Mouse (Mus musculus) liver, embryonic 15.5 days (tissue): Measurements from ENCODE around the gene Aldh1l1. TPM values are rescaled to one million over a fixed set of nuclear protein-coding genes. Genes with fewer than 3 reads are reported as not detected.

Source experiments
- ATAC-seq: fragments of 200-750 bp; cut with Nextera tagmentation; 2 replicates; pipeline ENCODE4 v1.8.0; 2017; ENCODE audit warnings: moderate number of reproducible peaks, mild to moderate bottlenecking, moderate library complexity; ENCODE audit not compliant: insufficient read depth
- H3K27ac ChIP-seq: fragments of 300-500 bp; sonication (generic); replicated peaks from 2 replicates; pipeline ENCODE4 v1.5.1; 2015; ENCODE audit warnings: mild to moderate bottlenecking, inconsistent platforms
- H3K27me3 ChIP-seq: fragments of 300-500 bp; sonication (generic); 2 replicates; pipeline ENCODE4 v1.6.1; 2015; ENCODE audit warnings: mild to moderate bottlenecking, inconsistent platforms
- H3K36me3 ChIP-seq: fragments of 300-500 bp; sonication (generic); replicated peaks from 2 replicates; pipeline ENCODE4 v1.6.1; 2015; ENCODE audit warnings: moderate library complexity, mild to moderate bottlenecking, inconsistent platforms
- H3K4me1 ChIP-seq: fragments of 300-500 bp; sonication (generic); replicated peaks from 2 replicates; pipeline ENCODE4 v1.6.1; 2015; ENCODE audit warnings: inconsistent platforms
- H3K4me2 ChIP-seq: fragments of 300-500 bp; sonication (generic); 2 replicates; pipeline ENCODE4 v1.6.1; 2015; ENCODE audit warnings: moderate library complexity, mild to moderate bottlenecking, inconsistent platforms
- H3K4me3 ChIP-seq: fragments of 300-500 bp; sonication (generic); replicated peaks from 2 replicates; pipeline ENCODE4 v1.5.1; 2015; ENCODE audit warnings: mild to moderate bottlenecking, inconsistent platforms
- H3K9ac ChIP-seq: fragments of 300-500 bp; sonication (generic); 2 replicates; pipeline ENCODE4 v1.6.1; 2015; ENCODE audit warnings: moderate library complexity, mild to moderate bottlenecking, inconsistent platforms
- H3K9me3 ChIP-seq: fragments of 300-500 bp; sonication (generic); replicated peaks from 2 replicates; pipeline ENCODE4 v1.6.1; 2016; ENCODE audit warnings: inconsistent platforms
- WGBS: fragments of 180-500 bp; shearing (Covaris S2); methylation state at CpG from one replicate; pipeline ENCODE4 v1.1.7; 2015; ENCODE audit warnings: mixed read lengths; ENCODE audit not compliant: insufficient replicate concordance; 5-methylcytosine and 5-hydroxymethylcytosine counted together
- polyA plus RNA-seq: library from polyadenylated mRNA; unstranded; fragments of >200 nt; fragmentation: Nextera tagmentation; extraction: Ambion mirVana; gene quantifications from 2 replicates; pipeline ENCODE4 v1.2.1, GENCODE M21; 2015

Gene Aldh1l1
- polyA plus RNA-seq, 1 experiment from 2014 or later: 32.1 TPM

DNA sequence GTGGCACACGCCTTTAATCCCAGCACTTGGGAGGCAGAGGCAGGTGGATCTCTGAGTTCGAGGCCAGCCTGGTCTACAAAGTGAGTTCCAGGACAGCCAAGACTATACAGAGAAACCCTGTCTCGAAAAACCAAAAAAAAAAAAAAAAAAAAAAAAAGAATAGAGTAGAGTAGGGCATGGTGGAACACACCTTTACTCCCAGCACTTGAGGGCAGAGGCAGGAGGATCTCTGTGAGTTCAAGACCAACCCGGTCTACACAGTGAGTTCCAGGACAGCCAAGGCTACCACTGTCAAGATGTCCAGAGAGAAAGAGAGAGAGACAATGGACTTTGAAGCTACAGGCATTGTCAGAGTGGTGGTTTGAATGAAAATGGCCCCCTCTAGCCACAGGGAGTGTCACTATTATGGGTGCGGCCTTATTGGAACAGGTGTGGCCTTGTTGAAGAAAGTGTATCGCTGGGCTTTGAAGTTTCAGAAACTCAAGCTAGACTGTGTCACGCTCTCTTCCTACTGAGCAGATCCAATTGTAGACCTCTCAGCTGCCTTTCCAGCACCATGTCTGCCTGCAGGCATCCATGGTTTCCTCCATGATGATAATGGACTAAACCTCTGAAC, 46.5 kb downstream of the Aldh1l1 start:
- H3K36me3 ChIP-seq: no peaks in the 10 kb centered on the region
- no peak for ATAC-seq

DNA sequence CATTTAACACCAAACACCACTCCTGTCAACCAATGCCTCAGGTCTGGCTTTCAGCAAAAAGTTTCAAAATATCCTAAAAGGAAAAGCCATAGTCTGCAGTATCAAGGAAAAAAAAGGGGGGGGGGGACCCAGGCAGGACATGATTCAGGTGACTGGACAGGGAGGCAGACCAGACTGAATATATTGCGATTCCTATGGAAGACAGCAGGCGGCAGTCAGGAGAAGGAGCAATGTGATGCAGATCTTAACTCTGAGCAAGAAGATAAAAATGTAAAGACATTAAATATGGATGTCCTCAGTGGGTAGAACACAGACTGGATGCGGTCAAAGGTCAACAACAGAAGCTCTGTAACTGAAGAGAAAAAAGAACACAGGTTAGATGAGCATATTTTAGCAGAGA, 47.3 kb downstream of the Aldh1l1 start:
- H3K4me1 ChIP-seq: no peaks in the 10 kb centered on the region
- H3K27me3 ChIP-seq: no peaks in the 10 kb centered on the region
- no peak for ATAC-seq
- no peak overlapping the region for H3K4me2 ChIP-seq
- no peaks in the 10 kb centered on the region for H3K9me3 ChIP-seq
- no peak overlapping the region for H3K9ac ChIP-seq
- H3K4me3 ChIP-seq: no peak overlapping the region
- H3K36me3 ChIP-seq: no peaks in the 10 kb centered on the region
- 69% methylated on average over 3 of the region's 3 CpGs for WGBS
- H3K27ac ChIP-seq: no peak overlapping the region

More for the DNA sequence above, 46.5 kb downstream of the Aldh1l1 start:
- H3K4me1 ChIP-seq: no peaks in the 10 kb centered on the region
- WGBS: 75% methylated on average over 6 of the region's 7 CpGs
- no peak overlapping the region for H3K27ac ChIP-seq
- no peaks in the 10 kb centered on the region for H3K9me3 ChIP-seq
- H3K4me3 ChIP-seq: no peak overlapping the region
- H3K4me2 ChIP-seq: no peak overlapping the region
- H3K9ac ChIP-seq: no peak overlapping the region
- no peaks in the 10 kb centered on the region for H3K27me3 ChIP-seq

DNA sequence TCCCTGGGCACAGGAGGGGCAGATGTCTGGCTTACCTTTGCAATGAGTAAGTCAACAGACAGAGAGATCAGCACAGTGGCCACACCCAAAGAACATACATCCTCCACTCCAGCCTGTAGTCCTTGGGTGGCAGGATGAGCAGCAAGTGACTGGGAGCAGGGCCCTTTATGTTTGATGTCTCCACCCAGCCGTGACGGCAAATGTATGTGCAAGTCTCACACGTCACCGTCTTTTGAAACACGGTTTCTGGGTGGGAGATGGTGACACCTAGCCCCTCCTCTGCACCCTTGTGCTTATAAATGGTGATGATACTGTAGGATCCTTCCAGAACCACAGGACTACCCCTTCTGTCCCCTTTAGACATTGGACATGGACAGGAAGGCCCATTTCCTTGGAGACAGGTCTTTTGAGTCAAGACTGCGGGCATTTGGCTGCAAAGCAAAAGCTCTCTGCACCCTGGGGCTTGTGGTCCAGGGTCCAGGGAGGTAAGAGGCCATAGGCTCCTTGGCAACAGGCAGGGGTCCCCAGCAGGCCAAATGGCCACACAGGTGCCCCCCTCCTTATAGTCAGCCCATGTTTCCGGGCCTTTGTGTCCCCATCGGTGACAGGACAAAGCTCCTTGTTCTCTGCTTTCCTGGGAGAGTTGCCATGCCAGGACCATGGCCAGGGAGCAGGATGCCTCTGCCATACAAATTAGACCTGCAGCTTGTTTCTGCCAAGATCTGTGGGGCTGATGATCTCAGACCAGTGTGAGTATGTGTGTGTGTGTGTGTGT, 48.7 kb downstream of the Aldh1l1 start:
- Histone ChIP-seq H3K9me3 (no peaks in the 10 kb centered on the region), H3K27me3 (no peaks in the 10 kb centered on the region), H3K4me2 (no peak overlapping the region), H3K4me1 (no peaks in the 10 kb centered on the region), H3K27ac (no peak overlapping the region), H3K4me3 (no peak overlapping the region), H3K9ac (no peak overlapping the region), H3K36me3 (no peaks in the 10 kb centered on the region)
- ATAC-seq: no peak
- 78% methylated on average over 8 of the region's 8 CpGs for WGBS

DNA sequence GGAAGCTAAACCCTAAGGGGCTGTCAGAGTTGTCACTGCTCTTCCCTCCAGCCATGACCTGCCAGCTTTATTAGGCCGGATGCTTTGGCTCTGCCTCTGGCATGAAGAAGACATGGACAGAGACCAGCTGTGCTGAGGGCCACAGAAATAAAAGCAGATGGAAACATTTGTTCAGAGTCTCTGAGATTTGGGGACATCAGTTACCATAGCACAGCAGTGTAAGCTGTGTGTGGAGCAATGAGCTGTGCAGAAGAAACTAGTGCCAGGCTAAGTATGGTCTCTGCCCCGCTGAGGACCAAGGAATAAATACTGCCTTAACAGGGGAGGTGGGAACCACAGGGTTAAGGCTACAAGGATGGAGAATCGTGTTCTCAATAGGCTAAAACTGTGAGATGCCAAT, 50.6 kb downstream of the Aldh1l1 start:
- 46% methylated on average over 3 of the region's 3 CpGs for WGBS
- ATAC-seq: no peak
- H3K4me2 ChIP-seq: no peak overlapping the region

DNA sequence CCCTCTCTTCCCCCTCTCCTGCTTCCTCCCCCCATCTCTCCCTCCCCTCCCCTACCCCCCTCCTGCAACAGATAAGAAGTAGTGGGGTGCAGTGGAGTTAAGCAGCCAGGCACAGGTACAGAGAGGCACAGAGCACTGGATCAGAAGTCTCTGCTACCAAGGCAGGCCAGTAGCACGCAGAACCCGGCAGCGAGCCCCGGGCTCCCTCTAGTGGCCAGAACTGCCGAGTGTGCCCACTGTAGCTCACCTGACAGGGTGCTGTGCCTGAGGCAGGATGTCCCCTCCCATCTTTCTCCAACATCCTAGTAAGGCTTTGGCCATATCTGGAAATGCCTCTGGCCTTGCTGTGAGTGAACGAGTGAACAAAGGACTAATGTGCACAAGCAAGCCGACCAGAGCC, 51.7 kb downstream of the Aldh1l1 start:
- Histone ChIP-seq H3K36me3 (no peaks in the 10 kb centered on the region), H3K4me3 (no peak overlapping the region), H3K27ac (no peak overlapping the region), H3K27me3 (no peaks in the 10 kb centered on the region), H3K9me3 (no peaks in the 10 kb centered on the region), H3K9ac (no peak overlapping the region), H3K4me1 (no peaks in the 10 kb centered on the region; the same call in 1 of the 2 replicates), H3K4me2 (no peak overlapping the region)
- ATAC-seq: no peak
- WGBS: 5% methylated on average over 7 of the region's 7 CpGs

More for the DNA sequence above, 50.6 kb downstream of the Aldh1l1 start:
- Histone ChIP-seq H3K27ac (no peak overlapping the region), H3K4me1 (no peaks in the 10 kb centered on the region; the same call in 1 of the 2 replicates), H3K27me3 (no peaks in the 10 kb centered on the region), H3K9ac (no peak overlapping the region), H3K9me3 (no peaks in the 10 kb centered on the region), H3K36me3 (no peaks in the 10 kb centered on the region), H3K4me3 (no peak overlapping the region)

DNA sequence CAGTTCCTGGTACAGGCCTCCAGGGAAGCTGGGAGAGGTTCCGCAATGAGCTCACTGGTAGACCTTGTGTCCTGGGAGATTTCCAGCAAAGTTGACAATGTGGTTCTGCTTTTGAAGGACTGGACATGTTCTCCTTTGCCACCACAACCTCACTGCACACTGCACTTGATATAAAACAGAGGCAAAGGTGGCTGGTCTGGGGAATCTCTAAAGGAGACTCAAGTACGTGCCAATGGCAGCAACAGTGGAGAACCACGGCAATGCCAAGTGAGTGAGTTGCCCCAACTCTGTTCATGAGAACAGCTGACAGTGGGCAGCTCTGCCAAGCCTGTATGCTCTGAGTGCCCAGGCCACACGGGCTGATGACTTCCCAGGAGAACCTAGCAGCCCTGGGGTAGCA, 53.0 kb downstream of the Aldh1l1 start:
- Histone ChIP-seq H3K9me3 (no peaks in the 10 kb centered on the region), H3K4me3 (no peak overlapping the region), H3K9ac (no peak overlapping the region), H3K4me2 (no peak overlapping the region), H3K4me1 (no peaks in the 10 kb centered on the region; the same call in 1 of the 2 replicates), H3K27me3 (no peaks in the 10 kb centered on the region), H3K27ac (no peak overlapping the region), H3K36me3 (no peaks in the 10 kb centered on the region)
- ATAC-seq: no peak
- WGBS: 72% methylated on average over 4 of the region's 4 CpGs

DNA sequence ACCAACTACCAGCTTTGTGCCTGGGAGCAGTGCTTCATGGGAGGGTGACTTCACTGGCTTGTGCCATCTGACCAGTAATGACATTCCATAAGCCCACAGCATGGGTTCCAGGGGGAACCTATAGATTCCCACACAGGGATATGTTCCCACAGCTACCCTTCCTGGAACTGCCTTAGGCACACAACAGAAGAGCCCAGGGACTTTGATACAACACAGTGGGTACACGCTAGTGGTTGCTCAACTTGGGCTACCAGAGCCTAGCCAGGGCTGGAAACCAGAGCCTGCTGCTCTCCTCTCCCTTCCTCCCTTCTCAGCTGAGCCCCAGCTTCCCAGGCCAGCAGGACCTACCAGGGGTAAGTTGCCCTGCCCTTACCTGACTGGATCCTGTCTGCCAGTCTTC, 54.3 kb downstream of the Aldh1l1 start:
- H3K27ac ChIP-seq: no peak overlapping the region
- no peak overlapping the region for H3K4me3 ChIP-seq
- no peaks in the 10 kb centered on the region for H3K9me3 ChIP-seq
- H3K4me2 ChIP-seq: no peak overlapping the region
- H3K4me1 ChIP-seq: no peaks in the 10 kb centered on the region; the same call in 1 of the 2 replicates
- H3K9ac ChIP-seq: no peak overlapping the region
- WGBS: 46% methylated on average over 1 of the region's 1 CpGs
- no peaks in the 10 kb centered on the region for H3K36me3 ChIP-seq
- ATAC-seq: no peak
- no peaks in the 10 kb centered on the region for H3K27me3 ChIP-seq

DNA sequence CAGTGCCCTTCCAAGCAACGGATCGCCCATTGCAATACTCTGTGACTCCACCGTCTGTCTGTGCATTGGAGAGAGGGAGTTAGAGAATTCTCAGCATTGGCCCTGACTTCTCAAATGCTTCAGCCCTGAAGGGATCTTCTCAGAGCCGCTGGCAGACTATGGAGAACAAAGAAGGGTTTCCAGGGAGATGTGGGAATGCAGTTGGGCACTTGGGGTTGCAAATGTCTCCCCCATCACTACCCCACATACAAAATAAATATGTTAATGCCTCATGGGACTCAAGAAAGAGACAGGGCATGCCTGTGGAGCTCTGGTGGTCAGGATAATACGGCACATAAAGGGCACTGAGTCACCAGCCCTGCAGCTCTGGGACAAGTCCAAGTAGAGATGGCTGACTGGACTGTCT, 55.1 kb downstream of the Aldh1l1 start:
- Histone ChIP-seq H3K9ac (no peak overlapping the region), H3K4me3 (no peak overlapping the region), H3K4me1 (no peaks in the 10 kb centered on the region; the same call in 1 of the 2 replicates), H3K36me3 (no peaks in the 10 kb centered on the region), H3K27ac (no peak overlapping the region), H3K27me3 (no peaks in the 10 kb centered on the region), H3K9me3 (no peaks in the 10 kb centered on the region), H3K4me2 (no peak overlapping the region)
- WGBS: 56% methylated on average over 5 of the region's 5 CpGs
- no peak for ATAC-seq

DNA sequence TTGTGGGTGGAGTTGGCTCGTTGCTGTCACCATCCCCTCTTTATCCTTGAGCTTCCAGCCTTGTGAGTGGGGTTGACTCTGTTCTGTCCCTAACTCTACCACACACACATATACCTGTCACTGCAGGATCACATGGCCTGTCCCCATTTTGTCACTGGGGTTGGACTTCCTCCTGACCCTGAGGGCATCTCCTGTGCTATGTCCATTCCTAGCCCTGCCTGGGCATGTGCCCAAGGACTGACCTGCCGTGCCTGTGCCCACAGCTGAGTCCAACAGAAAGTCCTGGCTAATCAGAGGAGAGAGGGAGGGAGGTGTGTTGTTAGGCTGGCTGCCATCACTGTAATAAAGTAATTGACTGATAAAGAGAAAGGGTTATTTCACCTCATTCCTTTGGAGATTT, 58.2 kb downstream of the Aldh1l1 start:
- Histone ChIP-seq H3K4me1 (peaks cover under 1% of the 10 kb centered on the region; the same call in 1 of the 2 replicates), H3K27me3 (no peaks in the 10 kb centered on the region), H3K9ac (no peak overlapping the region), H3K4me3 (no peak overlapping the region), H3K27ac (no peak overlapping the region), H3K9me3 (no peaks in the 10 kb centered on the region), H3K4me2 (no peak overlapping the region), H3K36me3 (no peaks in the 10 kb centered on the region)
- 29% methylated on average over 2 of the region's 2 CpGs for WGBS
- ATAC-seq: no peak

DNA sequence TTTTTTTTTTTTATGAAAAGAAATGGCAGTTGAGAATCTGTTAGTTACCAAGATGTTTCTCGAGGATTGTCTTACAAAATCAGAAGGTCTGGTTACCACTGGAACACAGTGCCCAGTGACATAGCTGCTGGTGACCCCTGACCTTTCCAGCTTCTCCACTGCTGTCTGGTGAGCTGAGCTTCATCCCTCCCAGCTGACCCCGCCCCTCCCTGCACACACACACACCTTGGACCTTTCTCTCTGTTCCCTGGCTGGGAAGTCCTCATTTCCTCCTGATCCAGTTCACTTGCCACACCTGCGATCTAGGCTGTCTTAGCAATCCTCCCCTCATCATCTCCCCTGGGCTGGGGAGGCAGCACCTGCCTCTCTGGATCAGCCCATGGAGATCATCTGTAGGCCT, 60.0 kb downstream of the Aldh1l1 start:
- 34% methylated on average over 3 of the region's 3 CpGs for WGBS
- H3K4me1 ChIP-seq: peaks cover 12% of the 10 kb centered on the region
- no peak overlapping the region for H3K4me2 ChIP-seq
- no peaks in the 10 kb centered on the region for H3K27me3 ChIP-seq
- H3K9ac ChIP-seq: no peak overlapping the region
- no peak overlapping the region for H3K27ac ChIP-seq
- no peaks in the 10 kb centered on the region for H3K9me3 ChIP-seq
- no peak overlapping the region for H3K4me3 ChIP-seq
- no peaks in the 10 kb centered on the region for H3K36me3 ChIP-seq
- ATAC-seq: no peak

DNA sequence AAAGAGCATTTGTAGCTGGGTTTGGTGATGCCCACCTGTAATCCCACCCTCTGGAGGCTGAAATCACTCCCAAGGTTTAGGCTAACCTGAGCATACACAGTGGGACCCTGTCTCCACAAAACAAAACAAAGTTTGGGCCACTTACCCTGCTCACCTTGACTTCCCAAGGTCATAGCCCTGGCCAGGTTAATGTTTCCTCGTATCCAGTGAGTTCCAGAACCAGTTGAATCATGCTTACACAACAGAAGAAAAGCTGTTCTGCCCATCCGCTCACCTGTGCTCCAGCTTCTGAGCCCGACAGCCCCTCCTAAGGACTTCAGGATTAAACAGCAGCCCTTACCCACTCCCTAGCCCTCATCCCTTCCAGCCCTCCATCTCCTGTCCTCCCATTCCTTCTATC, 60.8 kb downstream of the Aldh1l1 start:
- H3K4me1 ChIP-seq: peaks cover 12% of the 10 kb centered on the region
- H3K9me3 ChIP-seq: no peaks in the 10 kb centered on the region
- H3K27me3 ChIP-seq: no peaks in the 10 kb centered on the region
- no peak overlapping the region for H3K4me2 ChIP-seq
- H3K27ac ChIP-seq: no peak overlapping the region
- ATAC-seq: no peak
- H3K36me3 ChIP-seq: no peaks in the 10 kb centered on the region
- H3K9ac ChIP-seq: no peak overlapping the region
- 37% methylated on average over 3 of the region's 3 CpGs for WGBS
- no peak overlapping the region for H3K4me3 ChIP-seq
